Mouse (Mus musculus) limb, embryonic 11.5 days (tissue): ENCODE measurements around the gene Kat8. TPM values are rescaled to one million over a fixed set of nuclear protein-coding genes. Genes with fewer than 3 reads are reported as not detected.
"Not testable (repeated sequence)": the region's sequence is repeated elsewhere in the genome, so short reads cannot be mapped to it uniquely, and the experiment has no call there.

Experiments
- ATAC-seq: fragments of 200-750 bp; cut with Nextera tagmentation; 2 replicates; pipeline ENCODE4 v1.8.0; 2017; ENCODE audit warnings: low read depth; ENCODE audit not compliant: insufficient number of reproducible peaks, low FRiP score, low TSS enrichment
- DNase-seq: peaks from one replicate; pipeline ENCODE4 v3.0.0-alpha.2; 2015; ENCODE audit warnings: low spot score
- H3K27ac ChIP-seq: fragments of 300-500 bp; sonication (generic); replicated peaks from 2 replicates; pipeline ENCODE4 v1.5.1; 2014; ENCODE audit warnings: low read depth, mild to moderate bottlenecking, low read length
- H3K27me3 ChIP-seq: fragments of 300-500 bp; sonication (generic); 2 replicates; pipeline ENCODE4 v1.6.1; 2014; ENCODE audit warnings: mild to moderate bottlenecking, low read length, mixed read lengths; ENCODE audit not compliant: control insufficient read depth, insufficient read depth
- H3K36me3 ChIP-seq: fragments of 300-500 bp; sonication (generic); 2 replicates; pipeline ENCODE4 v1.6.1; 2014; ENCODE audit warnings: mild to moderate bottlenecking, low read length, moderate library complexity, mixed read lengths; ENCODE audit not compliant: control insufficient read depth, insufficient read depth
- H3K4me1 ChIP-seq: fragments of 300-500 bp; sonication (generic); 2 replicates; pipeline ENCODE4 v1.6.1; 2014; ENCODE audit warnings: low read length, mixed read lengths; ENCODE audit not compliant: control insufficient read depth, insufficient read depth
- H3K4me2 ChIP-seq: fragments of 300-500 bp; sonication (generic); 2 replicates; pipeline ENCODE4 v1.6.1; 2014; ENCODE audit warnings: low read depth, mild to moderate bottlenecking, moderate library complexity; ENCODE audit not compliant: severe bottlenecking
- H3K4me3 ChIP-seq: fragments of 300-500 bp; sonication (generic); 2 replicates; pipeline ENCODE4 v1.5.1; 2014; ENCODE audit warnings: low read depth, low read length
- H3K9ac ChIP-seq: fragments of 300-500 bp; sonication (generic); 2 replicates; pipeline ENCODE4 v1.6.1; 2014; ENCODE audit warnings: mild to moderate bottlenecking, low read length
- H3K9me3 ChIP-seq: fragments of 300-500 bp; sonication (generic); 2 replicates; pipeline ENCODE4 v1.6.1; 2016; ENCODE audit warnings: low read length; ENCODE audit not compliant: control insufficient read depth
- WGBS: fragments of 180-500 bp; shearing (Covaris S2); extraction: QIAGEN DNeasy Blood & Tissue Kit; methylation state at CpG from one replicate; pipeline ENCODE4 v1.1.7; 2014; 5-methylcytosine and 5-hydroxymethylcytosine counted together
- polyA plus RNA-seq: library from polyadenylated mRNA; unstranded; fragments of >200 nt; fragmentation: Nextera tagmentation; extraction: Ambion mirVana; gene quantifications from 2 replicates; pipeline ENCODE4 v1.2.1, GENCODE M21; 2014

The Kat8 gene
- polyA plus RNA-seq, 1 experiment from 2014 or later, result 48.2 TPM

GRCm38 (mm10) chr7:127890798-127891197, 21.5 kb upstream of the Kat8 start, which contains the start of gene Prss53:
TSS of gene Prss53 (minus strand) at chr7:127890970.
- Histone ChIP-seq H3K9me3 (no peaks in the 10 kb centered on the region), H3K4me3 (no peak within 1 kb of the TSS), H3K36me3 (peaks cover 22% of the 10 kb centered on the region), H3K4me1 (0 out of 2 replicates have a peak, but pooled peaks cover 5% of the 10 kb centered on the region), H3K4me2 (no peak within 1 kb of the TSS), H3K9ac (no peak within 1 kb of the TSS), H3K27ac (no peak within 1 kb of the TSS), H3K27me3 (no peaks in the 10 kb centered on the region)
- no peak for ATAC-seq
- WGBS, result 27% methylated on average over 4 of the region's 4 CpGs
- DNase-seq, result no peak

GRCm38 (mm10) chr7:127894480-127894879, 17.8 kb upstream of the Kat8 start:
- H3K4me1 ChIP-seq, result 0 out of 2 replicates have a peak, but pooled peaks cover 5% of the 10 kb centered on the region
- H3K9ac ChIP-seq, result no peak overlapping the region; the same call in 1 of the 2 replicates
- peak overlapping the region; percentile 73 for H3K4me2 ChIP-seq
- ATAC-seq (no peak), DNase-seq (no peak)
- H3K4me3 ChIP-seq, result peak overlapping the region; percentile 45; the same call in 1 of the 2 replicates
- peaks cover 7% of the 10 kb centered on the region; the same call in 1 of the 2 replicates for H3K36me3 ChIP-seq
- no peaks in the 10 kb centered on the region for H3K9me3 ChIP-seq
- no peaks in the 10 kb centered on the region for H3K27me3 ChIP-seq
- H3K27ac ChIP-seq, result no peak overlapping the region
- 85% methylated on average over 5 of the region's 5 CpGs for WGBS

- Histone ChIP-seq H3K9me3 (no peaks in the 10 kb centered on the region), H3K27ac (no peak within 1 kb of the TSS; the same call in 1 of the 2 replicates), H3K4me2 (peak within 1 kb of the TSS; percentile 73), H3K27me3 (no peaks in the 10 kb centered on the region), H3K9ac (peak within 1 kb of the TSS; percentile 61), H3K4me1 (0 out of 2 replicates have a peak, but pooled peaks cover 5% of the 10 kb centered on the region), H3K4me3 (peak within 1 kb of the TSS; percentile 45), H3K36me3 (peaks cover 4% of the 10 kb centered on the region; the same call in 1 of the 2 replicates)
- WGBS, result under 1% methylated on average over 26 of the region's 26 CpGs
- peak; percentile 95 for DNase-seq
- ATAC-seq, result peak; percentile 96
Observed at GRCm38 (mm10) chr7:127895442-127895841, 16.9 kb upstream of the Kat8 start, which contains the start of the genes Gm21974 and Vkorc1. TSS of gene Gm21974 (minus strand) at chr7:127895454. TSS of gene Vkorc1 (minus strand) at chr7:127895617.

- not testable (repeated sequence) for H3K27ac ChIP-seq, H3K9me3 ChIP-seq, H3K36me3 ChIP-seq, H3K27me3 ChIP-seq, DNase-seq, H3K9ac ChIP-seq, H3K4me1 ChIP-seq
- Histone ChIP-seq H3K4me2 (peak overlapping the region; percentile 73; the same call in 1 of the 2 replicates), H3K4me3 (peak overlapping the region; percentile 45; the same call in 1 of the 2 replicates)
- ATAC-seq, result peak; percentile 18; the same call in 1 of the 2 replicates
- WGBS, result 65% methylated on average over 7 of the region's 7 CpGs
Observed at GRCm38 (mm10) chr7:127895891-127896290, 16.4 kb upstream of the Kat8 start.

- no peak overlapping the region for H3K27ac ChIP-seq
- 0 out of 2 replicates have a peak, but pooled peaks cover 5% of the 10 kb centered on the region for H3K4me1 ChIP-seq
- 57% methylated on average over 13 of the region's 13 CpGs for WGBS
- DNase-seq, result peak; percentile 66
- H3K4me3 ChIP-seq, result no peak overlapping the region
- no peaks in the 10 kb centered on the region for H3K9me3 ChIP-seq
- no peak for ATAC-seq
- H3K9ac ChIP-seq, result no peak overlapping the region
- H3K4me2 ChIP-seq, result no peak overlapping the region
- H3K27me3 ChIP-seq, result no peaks in the 10 kb centered on the region
- H3K36me3 ChIP-seq, result no peaks in the 10 kb centered on the region; the same call in 1 of the 2 replicates
Observed at GRCm38 (mm10) chr7:127896384-127896783, 15.9 kb upstream of the Kat8 start.

- DNase-seq (no peak), ATAC-seq (no peak)
- Histone ChIP-seq H3K4me1 (0 out of 2 replicates have a peak, but pooled peaks cover 5% of the 10 kb centered on the region), H3K27me3 (no peaks in the 10 kb centered on the region), H3K27ac (no peak overlapping the region), H3K9me3 (no peaks in the 10 kb centered on the region), H3K4me2 (no peak overlapping the region), H3K9ac (no peak overlapping the region), H3K36me3 (no peaks in the 10 kb centered on the region; the same call in 1 of the 2 replicates), H3K4me3 (no peak overlapping the region)
- 91% methylated on average over 7 of the region's 7 CpGs for WGBS
Observed at GRCm38 (mm10) chr7:127897542-127897941, 14.8 kb upstream of the Kat8 start.

- 36% methylated on average over 10 of the region's 10 CpGs for WGBS
- no peaks in the 10 kb centered on the region for H3K27me3 ChIP-seq
- DNase-seq (no peak), ATAC-seq (no peak)
- H3K9me3 ChIP-seq, result no peaks in the 10 kb centered on the region
- no peak overlapping the region for H3K9ac ChIP-seq
- H3K36me3 ChIP-seq, result no peaks in the 10 kb centered on the region; the same call in 1 of the 2 replicates
- no peak overlapping the region for H3K4me2 ChIP-seq
- no peak overlapping the region for H3K4me3 ChIP-seq
- H3K4me1 ChIP-seq, result 0 out of 2 replicates have a peak, but pooled peaks cover 5% of the 10 kb centered on the region
- H3K27ac ChIP-seq, result no peak overlapping the region
Observed at GRCm38 (mm10) chr7:127898179-127898956, 13.9 kb upstream of the Kat8 start.

GRCm38 (mm10) chr7:127899997-127900396, 12.3 kb upstream of the Kat8 start:
- no peak overlapping the region for H3K27ac ChIP-seq
- H3K4me1 ChIP-seq, result no peaks in the 10 kb centered on the region
- no peak overlapping the region for H3K4me3 ChIP-seq
- H3K27me3 ChIP-seq, result no peaks in the 10 kb centered on the region
- H3K4me2 ChIP-seq, result no peak overlapping the region
- ATAC-seq, result no peak
- H3K9ac ChIP-seq, result no peak overlapping the region
- no peak for DNase-seq
- no peaks in the 10 kb centered on the region for H3K9me3 ChIP-seq
- no peaks in the 10 kb centered on the region; the same call in 1 of the 2 replicates for H3K36me3 ChIP-seq
- WGBS, result 52% methylated on average over 7 of the region's 7 CpGs
